Comparison of ENCODE assay signal across 8 mouse cellular contexts in genomic region chr2:118113808-118114524, GRCm38 (mm10). TPM values are rescaled to one million over a fixed set of nuclear protein-coding genes. Genes with fewer than 3 reads are reported as not detected.
A peak's percentile ranks its signal among the peaks of the same experiment; 100 is the strongest.
DNase-seq lines count a peak whose midpoint lies in the region; ATAC-seq and TF ChIP-seq lines count a peak whose summit lies in the region.

No protein-coding gene starts in this region.

- H3K4me1 ChIP-seq in neural tube, embryonic 11.5 days (ENCODE audit: control insufficient read depth, insufficient read depth, low read length), result 0 out of 2 replicates have a peak, but pooled peaks cover 4% of the 10 kb centered on the region
- peaks cover 64% of the 10 kb centered on the region for H3K4me1 ChIP-seq in forebrain, embryonic 10.5 days
- H3K4me1 ChIP-seq in lung, embryonic 14.5 days (ENCODE audit: insufficient read depth), result peaks cover 12% of the 10 kb centered on the region

- ATAC-seq in neural tube, embryonic 11.5 days (ENCODE audit: insufficient read depth, low FRiP score, low TSS enrichment), result no peak
- ATAC-seq in lung, embryonic 14.5 days (ENCODE audit: insufficient read depth), result no peak

- peak overlapping the region; percentile 79 for H3K4me2 ChIP-seq in neural tube, embryonic 11.5 days (ENCODE audit: low read depth)
- H3K4me2 ChIP-seq in lung, embryonic 14.5 days, result peak overlapping the region; percentile 80

- H3K36me3 ChIP-seq in neural tube, embryonic 11.5 days (ENCODE audit: control insufficient read depth, insufficient read depth, low read length), result no peaks in the 10 kb centered on the region; the same call in 1 of the 2 replicates
- H3K36me3 ChIP-seq in forebrain, embryonic 10.5 days (replicated peaks), result peaks cover 48% of the 10 kb centered on the region
- H3K36me3 ChIP-seq in lung, embryonic 14.5 days (ENCODE audit: insufficient read depth), result peaks cover 61% of the 10 kb centered on the region

- H3K27me3 ChIP-seq in neural tube, embryonic 11.5 days (ENCODE audit: control insufficient read depth, insufficient read depth, low read length), result 0 out of 2 replicates have a peak, but pooled peaks cover 5% of the 10 kb centered on the region
- H3K27me3 ChIP-seq in forebrain, embryonic 10.5 days (ENCODE audit: poor library complexity, severe bottlenecking), result peaks cover 26% of the 10 kb centered on the region
- no peaks in the 10 kb centered on the region for H3K27me3 ChIP-seq in lung, embryonic 14.5 days (ENCODE audit: insufficient read depth, low read length)

- no peak overlapping the region for H3K9ac ChIP-seq in neural tube, embryonic 11.5 days (ENCODE audit: low read length)
- peak overlapping the region; percentile 79 for H3K9ac ChIP-seq in lung, embryonic 14.5 days

- no peak overlapping the region for H3K27ac ChIP-seq in neural tube, embryonic 11.5 days (ENCODE audit: low read depth, low read length)
- peak overlapping the region; percentile 16 for H3K27ac ChIP-seq in forebrain, embryonic 10.5 days
- peak overlapping the region; percentile 82 for H3K27ac ChIP-seq in lung, embryonic 14.5 days (ENCODE audit: low read depth)

- no peak overlapping the region for H3K4me3 ChIP-seq in neural tube, embryonic 11.5 days (ENCODE audit: low read depth, low read length)
- peak overlapping the region; percentile 69 for H3K4me3 ChIP-seq in forebrain, embryonic 10.5 days
- peak overlapping the region; percentile 64 for H3K4me3 ChIP-seq in lung, embryonic 14.5 days (ENCODE audit: low read depth, low read length)

- H3K9me3 ChIP-seq in neural tube, embryonic 11.5 days (ENCODE audit: control insufficient read depth, low read length), result no peaks in the 10 kb centered on the region
- no peaks in the 10 kb centered on the region for H3K9me3 ChIP-seq in forebrain, embryonic 10.5 days
- no peaks in the 10 kb centered on the region for H3K9me3 ChIP-seq in lung, embryonic 14.5 days (ENCODE audit: low read depth, low read length)

- peak; percentile 32 for DNase-seq in neural tube, embryonic 11.5 days (ENCODE audit: low spot score)
- DNase-seq in neural tube, embryonic 10.5 days (ENCODE audit: extremely low spot score, low spot score), result no peak
- no peak for DNase-seq in forebrain, embryonic 10.5 days (ENCODE audit: extremely low spot score, low spot score)
- DNase-seq in kidney, adult 11 months, result peak; percentile 48
- peak; percentile 79 for DNase-seq in lung, embryonic 14.5 days
- DNase-seq in spleen, adult 18-20 months, result no peak
- DNase-seq in frontal cortex, postnatal 36 days (ENCODE audit: low spot score in 2 of 2), result no peak
- no peak for DNase-seq in adrenal gland, adult 8-10 months

- WGBS in neural tube, embryonic 11.5 days, result 51% methylated on average over 8 of the region's 8 CpGs
- 40% methylated on average over 8 of the region's 8 CpGs for WGBS in forebrain, embryonic 10.5 days
- WGBS in lung, embryonic 14.5 days, result 16% methylated on average over 8 of the region's 8 CpGs

- peak; percentile 67 for TF ChIP-seq CTCF in lung, embryonic 14.5 days (IDR thresholded peaks at IDR 0.05; ENCODE audit: low read depth)

RNA-seq across cellular contexts. Expression of gene Thbs1, which starts 2.3 kb away (rescaled TPM):
- polyA plus RNA-seq in neural tube, embryonic 11.5 days (2014; fragmentation: Nextera tagmentation; extraction: Ambion mirVana), result 34.9 and 36.9 TPM in 2 replicates
- polyA plus RNA-seq in forebrain, embryonic 10.5 days (2016; fragmentation: Nextera tagmentation; extraction: Ambion mirVana), result 40.0 and 40.9 TPM in 2 replicates
- 248 and 287 TPM in 2 replicates for polyA plus RNA-seq in lung, embryonic 14.5 days (2014; fragmentation: Nextera tagmentation; extraction: Ambion mirVana)
- total RNA-seq in adrenal gland, adult 8-10 months (2022), result 10 to 100 TPM; 13.4 to 41.0 (median 19.9) TPM

Comparison
In these comparisons a context has a peak if more than half of its experiments do, and no peak if none do; other contexts are left out.
1. DNase-seq: peak in neural tube, embryonic 11.5 days (single experiment), kidney, adult 11 months (single experiment) and lung, embryonic 14.5 days (single experiment); none in neural tube, embryonic 10.5 days (single experiment), forebrain, embryonic 10.5 days (single experiment), spleen, adult 18-20 months (0 of 2), frontal cortex, postnatal 36 days (0 of 2) and adrenal gland, adult 8-10 months (single experiment).